Mouse (Mus musculus) T-cell, adult 2 months (primary cell): ENCODE measurements around the gene Celf2.
"Not testable (repeated sequence)": the region's sequence is repeated elsewhere in the genome, so short reads cannot be mapped to it uniquely, and the experiment has no call there.

Experiments
- DNase-seq: peaks from one replicate; pipeline ENCODE4 v3.0.0; 2022; ENCODE audit warnings: low spot score

The Celf2 gene

GRCm38 (mm10) chr2:7509463-7509862, at the start of gene Celf2:
Celf2 (minus strand) TSS chr2:7509563.
- not testable (repeated sequence) for DNase-seq

- no peak for DNase-seq
These were observed 46.0 kb upstream of the Celf2 start for GRCm38 (mm10) chr2:7555144-7555892.

- DNase-seq, result no peak
These were observed 45.2 kb upstream of the Celf2 start for GRCm38 (mm10) chr2:7554601-7555000.

GRCm38 (mm10) chr2:7552887-7553286, 43.5 kb upstream of the Celf2 start:
- DNase-seq, result no peak

GRCm38 (mm10) chr2:7548886-7549285, 39.5 kb upstream of the Celf2 start:
- no peak for DNase-seq

GRCm38 (mm10) chr2:7534615-7535204, 25.3 kb upstream of the Celf2 start:
- no peak for DNase-seq

GRCm38 (mm10) chr2:7534195-7534594, 24.8 kb upstream of the Celf2 start:
- DNase-seq, result no peak

GRCm38 (mm10) chr2:7531185-7531960, 22.0 kb upstream of the Celf2 start:
- DNase-seq, result no peak

- DNase-seq, result no peak
These were observed 21.3 kb upstream of the Celf2 start for GRCm38 (mm10) chr2:7530461-7531184.

- DNase-seq, result no peak
These were observed 20.3 kb upstream of the Celf2 start for GRCm38 (mm10) chr2:7529637-7530036.

GRCm38 (mm10) chr2:7526696-7527095, 17.3 kb upstream of the Celf2 start:
- no peak for DNase-seq

- no peak for DNase-seq
These were observed 10.1 kb upstream of the Celf2 start for GRCm38 (mm10) chr2:7519473-7519872.

- no peak for DNase-seq
These were observed 15.9 kb downstream of the Celf2 start for GRCm38 (mm10) chr2:7493420-7493819.

- DNase-seq, result no peak
These were observed 24.4 kb downstream of the Celf2 start for GRCm38 (mm10) chr2:7484974-7485373.

- DNase-seq, result no peak
These were observed 27.3 kb downstream of the Celf2 start for GRCm38 (mm10) chr2:7482062-7482461.

- DNase-seq, result no peak
These were observed 48.9 kb downstream of the Celf2 start for GRCm38 (mm10) chr2:7460329-7461056.

- no peak for DNase-seq
These were observed 70.6 kb downstream of the Celf2 start for GRCm38 (mm10) chr2:7438721-7439282.

- DNase-seq, result no peak
These were observed 82.9 kb downstream of the Celf2 start for GRCm38 (mm10) chr2:7426481-7426880.

GRCm38 (mm10) chr2:7400530-7400929, 108.8 kb downstream of the Celf2 start:
- DNase-seq, result no peak

- DNase-seq, result no peak
These were observed 113.4 kb downstream of the Celf2 start for GRCm38 (mm10) chr2:7395935-7396334.

GRCm38 (mm10) chr2:7395473-7395872, 113.9 kb downstream of the Celf2 start:
- DNase-seq, result no peak
